Mouse (Mus musculus) midbrain, embryonic 14.5 days (tissue): ENCODE measurements at regions not wholly inside any gene's neighbourhood (a gene's known extent, or its start where the extent isn't known, plus 50 kb on each side); places are given as distances from the start of the nearest gene placed in this dataset.

Experiments used
- ATAC-seq: fragments of 200-750 bp; cut with Nextera tagmentation; 2 replicates; pipeline ENCODE4 v1.8.0; 2017; ENCODE audit warnings: moderate number of reproducible peaks, moderate library complexity; ENCODE audit not compliant: low FRiP score, low TSS enrichment
- DNase-seq: peaks from one replicate; pipeline ENCODE4 v3.0.0-alpha.2; 2015
- H3K27ac ChIP-seq: fragments of 300-500 bp; sonication (generic); replicated peaks from 2 replicates; pipeline ENCODE4 v1.5.1; 2014; ENCODE audit warnings: mild to moderate bottlenecking, low read depth, low read length, moderate library complexity
- H3K27me3 ChIP-seq: fragments of 300-500 bp; sonication (generic); 2 replicates; pipeline ENCODE4 v1.6.1; 2014; ENCODE audit warnings: low read length, control low read depth, mixed read lengths; ENCODE audit not compliant: control insufficient read depth, insufficient read depth
- H3K36me3 ChIP-seq: fragments of 300-500 bp; sonication (generic); 2 replicates; pipeline ENCODE4 v1.6.1; 2014; ENCODE audit warnings: low read length, control low read depth; ENCODE audit not compliant: control insufficient read depth, insufficient read depth
- H3K4me1 ChIP-seq: fragments of 300-500 bp; sonication (generic); 2 replicates; pipeline ENCODE4 v1.6.1; 2014; ENCODE audit warnings: mild to moderate bottlenecking, antibody characterized with exemption, low read length, control low read depth; ENCODE audit not compliant: control insufficient read depth, insufficient read depth
- H3K4me2 ChIP-seq: fragments of 300-500 bp; sonication (generic); 2 replicates; pipeline ENCODE4 v1.6.1; 2014; ENCODE audit warnings: mild to moderate bottlenecking, low read length, moderate library complexity
- H3K4me3 ChIP-seq: fragments of 300-500 bp; sonication (generic); replicated peaks from 2 replicates; pipeline ENCODE4 v1.5.1; 2014; ENCODE audit warnings: low read depth, low read length
- H3K9ac ChIP-seq: fragments of 300-500 bp; sonication (generic); replicated peaks from 2 replicates; pipeline ENCODE4 v1.6.1; 2014; ENCODE audit warnings: mild to moderate bottlenecking, low read length, moderate library complexity
- H3K9me3 ChIP-seq: fragments of 300-500 bp; sonication (generic); 2 replicates; pipeline ENCODE4 v1.6.1; 2016; ENCODE audit warnings: low read length, control low read depth, mixed read lengths; ENCODE audit not compliant: control insufficient read depth
- WGBS: fragments of 180-500 bp; shearing (Covaris S2); extraction: QIAGEN DNeasy Blood & Tissue Kit; methylation state at CpG from one replicate; pipeline ENCODE4 v1.1.7; 2014; 5-methylcytosine and 5-hydroxymethylcytosine counted together

DNA sequence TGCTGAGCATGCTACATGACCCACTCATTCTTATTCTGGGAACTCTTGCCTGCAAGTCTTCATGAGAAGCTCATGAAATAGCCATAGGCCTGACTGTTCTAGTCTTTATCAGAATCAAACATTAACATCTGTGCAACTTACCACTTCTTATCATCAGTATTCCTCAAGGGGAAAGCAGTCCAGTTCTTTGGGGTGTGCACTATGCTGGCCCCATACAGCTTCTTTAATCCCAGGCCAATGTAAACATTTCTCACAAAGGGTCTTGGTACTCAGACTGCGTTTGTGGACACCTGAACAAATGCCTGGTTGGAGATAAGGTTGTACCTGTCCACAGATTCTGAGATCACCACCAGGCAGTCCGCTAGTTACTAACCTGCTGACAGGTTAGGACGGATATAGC is 51.3 kb downstream of the 3110018I06Rik start:
- Histone ChIP-seq H3K27ac (no peak overlapping the region), H3K4me1 (no peaks in the 10 kb centered on the region), H3K36me3 (no peaks in the 10 kb centered on the region), H3K27me3 (no peaks in the 10 kb centered on the region), H3K4me2 (no peak overlapping the region), H3K9me3 (no peaks in the 10 kb centered on the region), H3K4me3 (no peak overlapping the region), H3K9ac (no peak overlapping the region)
- DNase-seq (no peak), ATAC-seq (no peak)
- WGBS = 87% methylated on average over 3 of the region's 3 CpGs

DNA sequence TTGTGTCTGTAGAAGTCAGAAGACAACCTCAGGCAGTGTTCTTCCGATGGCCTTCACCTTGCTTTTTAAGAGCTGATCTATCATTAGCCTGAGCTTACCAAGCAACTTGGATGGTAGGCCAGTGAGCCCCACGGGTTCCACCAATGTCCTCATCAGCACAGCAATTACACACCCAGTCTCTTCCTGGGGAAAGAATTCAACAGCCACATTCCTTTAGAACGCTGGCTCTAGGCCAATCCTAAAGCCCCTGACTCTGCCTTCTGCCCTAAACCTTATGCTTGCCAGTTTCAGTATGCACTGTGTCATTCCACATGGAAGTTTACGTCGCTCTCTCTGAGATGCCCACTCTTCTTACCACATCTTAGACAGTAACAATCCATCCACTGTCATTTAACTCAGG is 52.8 kb downstream of the 3110018I06Rik start:
- no peak overlapping the region for H3K4me3 ChIP-seq
- H3K9ac ChIP-seq = no peak overlapping the region
- H3K27ac ChIP-seq = no peak overlapping the region
- no peaks in the 10 kb centered on the region for H3K36me3 ChIP-seq
- no peak overlapping the region for H3K4me2 ChIP-seq
- H3K4me1 ChIP-seq = no peaks in the 10 kb centered on the region
- no peaks in the 10 kb centered on the region for H3K27me3 ChIP-seq
- DNase-seq = no peak
- H3K9me3 ChIP-seq = no peaks in the 10 kb centered on the region
- no peak for ATAC-seq
- 77% methylated on average over 5 of the region's 5 CpGs for WGBS

DNA sequence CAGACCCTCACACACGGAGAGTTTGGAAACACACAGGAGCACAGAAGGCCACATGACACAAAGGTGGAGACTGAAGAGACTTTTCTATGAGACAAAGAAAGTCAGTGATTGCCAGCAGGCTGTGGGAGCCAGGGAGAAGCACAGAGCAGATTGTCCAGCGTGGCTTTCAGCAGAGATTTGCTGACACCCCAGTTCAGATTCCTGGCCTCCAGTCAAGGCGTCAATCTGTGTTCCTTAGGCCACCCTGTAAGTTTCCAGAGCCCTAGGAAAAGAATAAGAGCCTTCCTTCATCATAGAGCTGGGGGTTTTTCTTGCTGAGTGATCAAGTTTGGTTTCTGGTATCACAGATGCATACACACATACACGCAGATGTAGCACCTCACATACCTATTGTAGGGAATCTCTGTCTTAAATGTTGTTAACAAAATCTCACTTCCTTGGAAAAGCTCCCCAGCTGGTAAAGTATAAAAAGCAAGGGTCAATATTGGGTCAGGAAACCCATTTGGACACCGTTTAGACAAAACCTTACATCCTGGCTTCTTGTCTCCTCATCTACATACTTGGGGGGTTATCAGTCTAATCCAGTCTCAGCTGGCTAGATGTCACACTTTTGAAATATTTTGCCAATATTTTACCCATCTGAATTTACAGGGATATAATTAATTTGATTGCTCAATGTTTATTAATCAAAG is 58.9 kb downstream of the 3110018I06Rik start:
- DNase-seq (peak; percentile 23), ATAC-seq (no peak)
- no peaks in the 10 kb centered on the region for H3K4me1 ChIP-seq
- H3K27ac ChIP-seq = no peak overlapping the region
- H3K36me3 ChIP-seq = no peaks in the 10 kb centered on the region
- H3K4me3 ChIP-seq = no peak overlapping the region
- H3K27me3 ChIP-seq = no peaks in the 10 kb centered on the region
- WGBS = 45% methylated on average over 5 of the region's 5 CpGs
- H3K9me3 ChIP-seq = no peaks in the 10 kb centered on the region
- H3K9ac ChIP-seq = no peak overlapping the region
- no peak overlapping the region for H3K4me2 ChIP-seq

DNA sequence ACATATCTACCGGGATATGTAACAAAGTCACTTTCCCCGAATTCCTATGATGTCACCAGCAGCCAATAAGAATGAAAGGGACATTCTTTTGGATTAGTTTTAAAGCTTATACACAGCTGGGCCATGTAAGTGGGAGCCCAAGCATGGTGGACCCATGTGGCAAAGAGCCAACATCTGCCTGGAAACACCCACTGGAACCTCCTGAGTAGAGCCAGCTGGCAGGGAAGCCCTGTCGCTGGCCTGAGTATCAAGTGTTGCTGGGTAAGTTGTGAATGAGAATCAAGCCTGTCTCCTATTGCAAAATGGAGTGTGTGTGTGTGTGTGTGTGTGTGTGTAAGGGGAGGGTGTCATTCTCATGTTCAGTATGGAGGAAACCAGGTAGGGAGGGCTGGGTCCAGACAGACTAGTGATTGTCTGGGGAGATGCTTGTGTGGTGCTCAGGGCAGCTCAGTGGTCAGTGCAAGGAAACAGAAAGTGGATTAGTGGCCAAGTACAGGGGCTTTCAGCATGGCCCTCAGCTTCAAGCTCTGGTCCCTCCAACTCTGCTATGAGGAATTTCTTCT is 59.5 kb downstream of the 3110018I06Rik start:
- ATAC-seq (no peak), DNase-seq (peak; percentile 55)
- H3K9ac ChIP-seq = no peak overlapping the region
- WGBS = 81% methylated on average over 3 of the region's 3 CpGs
- H3K4me3 ChIP-seq = no peak overlapping the region
- no peaks in the 10 kb centered on the region for H3K27me3 ChIP-seq
- H3K27ac ChIP-seq = no peak overlapping the region
- H3K4me1 ChIP-seq = no peaks in the 10 kb centered on the region
- H3K9me3 ChIP-seq = no peaks in the 10 kb centered on the region
- no peak overlapping the region for H3K4me2 ChIP-seq
- no peaks in the 10 kb centered on the region for H3K36me3 ChIP-seq

DNA sequence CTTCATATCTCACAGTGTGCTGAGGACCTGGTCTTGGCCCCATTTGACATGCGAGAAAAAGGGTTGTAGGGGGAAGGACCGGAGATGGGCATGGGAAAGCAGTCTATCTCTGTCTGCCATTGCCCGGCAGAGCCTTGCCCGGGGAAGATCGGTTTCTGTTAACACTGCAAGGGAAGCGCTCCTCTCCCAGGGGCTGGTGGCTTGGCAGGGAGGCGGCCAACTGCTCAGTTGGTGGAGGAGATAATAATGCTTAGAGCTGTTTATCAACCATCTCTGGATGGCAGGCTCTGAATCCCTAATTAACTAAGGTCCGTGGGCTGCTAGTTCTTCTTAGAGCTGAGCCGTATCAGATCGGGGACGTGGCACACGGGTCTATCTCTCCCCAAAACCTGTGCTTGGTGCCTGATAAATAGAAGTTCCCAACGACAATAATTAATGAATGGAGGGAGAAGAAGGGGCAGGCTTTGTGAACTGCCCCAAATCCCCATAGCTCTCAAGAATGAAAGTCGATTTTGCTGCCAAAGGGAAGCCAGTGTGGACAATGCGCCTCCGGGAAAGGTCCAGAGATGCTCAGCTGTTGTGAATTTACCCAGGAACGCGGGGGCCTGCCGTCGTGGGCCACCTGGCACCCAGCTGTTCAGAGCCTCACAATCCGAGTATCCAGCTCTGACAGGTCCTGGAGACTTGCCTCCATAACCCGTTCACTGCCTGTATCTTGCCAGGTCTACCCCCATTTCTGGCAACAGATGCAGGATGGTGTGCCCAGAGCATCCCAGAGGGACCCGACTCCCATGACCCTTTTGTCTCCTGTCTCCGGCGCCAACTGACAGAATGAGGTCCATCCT is 61.2 kb downstream of the 3110018I06Rik start:
- H3K9me3 ChIP-seq = no peaks in the 10 kb centered on the region
- H3K4me3 ChIP-seq = no peak overlapping the region
- H3K9ac ChIP-seq = no peak overlapping the region
- H3K4me1 ChIP-seq = no peaks in the 10 kb centered on the region
- no peaks in the 10 kb centered on the region for H3K36me3 ChIP-seq
- ATAC-seq (no peak), DNase-seq (peak; percentile 46)
- 70% methylated on average over 25 of the region's 25 CpGs for WGBS
- H3K4me2 ChIP-seq = no peak overlapping the region
- no peaks in the 10 kb centered on the region for H3K27me3 ChIP-seq
- H3K27ac ChIP-seq = 0 out of 2 replicates have a peak overlapping the region, but pooled peaks have one; percentile 13

DNA sequence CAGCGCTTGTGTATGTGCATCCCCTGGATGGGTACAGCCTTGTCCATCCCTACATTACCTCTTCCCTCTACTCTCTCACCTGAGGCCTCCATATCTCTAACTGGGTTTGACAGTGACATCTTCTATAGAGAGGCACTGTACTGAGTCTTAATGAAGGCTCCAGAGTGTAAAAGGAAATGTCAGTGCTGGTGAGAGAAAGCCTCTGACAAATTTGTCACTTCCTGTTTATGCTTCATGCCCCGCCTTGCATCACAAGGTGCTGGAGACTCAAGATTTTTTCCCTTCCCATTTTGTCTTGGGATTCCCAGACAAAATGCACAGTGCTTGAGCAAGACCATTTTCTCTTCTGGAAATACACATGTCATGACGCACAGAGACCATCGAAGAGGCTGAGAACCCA is 70.8 kb downstream of the 3110018I06Rik start:
- ATAC-seq = no peak

DNA sequence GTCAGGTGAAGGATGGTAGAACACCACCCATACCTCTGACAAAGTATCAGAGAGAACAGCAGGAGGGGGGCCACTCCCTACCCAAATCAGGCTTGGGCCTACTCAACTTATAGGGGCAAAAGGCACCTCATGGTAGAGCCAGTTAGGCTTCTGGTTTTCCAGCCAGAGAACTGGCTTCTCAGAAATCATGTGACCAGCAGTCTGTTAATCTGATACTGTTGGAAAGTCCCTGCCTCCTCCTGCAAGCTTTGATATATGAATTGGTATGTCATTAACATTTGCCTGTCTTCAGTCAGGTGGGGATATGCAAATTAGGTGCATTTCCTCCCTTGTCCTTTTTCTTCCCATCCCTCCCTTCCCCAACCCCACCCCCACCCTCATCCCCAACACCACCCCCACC is 71.7 kb downstream of the 3110018I06Rik start:
- Histone ChIP-seq H3K9me3 (no peaks in the 10 kb centered on the region), H3K4me2 (no peak overlapping the region), H3K4me1 (no peaks in the 10 kb centered on the region), H3K9ac (no peak overlapping the region), H3K4me3 (no peak overlapping the region), H3K36me3 (no peaks in the 10 kb centered on the region), H3K27ac (no peak overlapping the region), H3K27me3 (no peaks in the 10 kb centered on the region)
- DNase-seq (no peak), ATAC-seq (no peak)

More for the DNA sequence above, 70.8 kb downstream of the 3110018I06Rik start:
- H3K27ac ChIP-seq = no peak overlapping the region
- no peak overlapping the region for H3K9ac ChIP-seq
- H3K9me3 ChIP-seq = no peaks in the 10 kb centered on the region
- DNase-seq = no peak
- H3K4me2 ChIP-seq = no peak overlapping the region
- H3K4me1 ChIP-seq = no peaks in the 10 kb centered on the region
- WGBS = 96% methylated on average over 4 of the region's 4 CpGs
- H3K27me3 ChIP-seq = no peaks in the 10 kb centered on the region
- H3K4me3 ChIP-seq = no peak overlapping the region
- H3K36me3 ChIP-seq = no peaks in the 10 kb centered on the region

DNA sequence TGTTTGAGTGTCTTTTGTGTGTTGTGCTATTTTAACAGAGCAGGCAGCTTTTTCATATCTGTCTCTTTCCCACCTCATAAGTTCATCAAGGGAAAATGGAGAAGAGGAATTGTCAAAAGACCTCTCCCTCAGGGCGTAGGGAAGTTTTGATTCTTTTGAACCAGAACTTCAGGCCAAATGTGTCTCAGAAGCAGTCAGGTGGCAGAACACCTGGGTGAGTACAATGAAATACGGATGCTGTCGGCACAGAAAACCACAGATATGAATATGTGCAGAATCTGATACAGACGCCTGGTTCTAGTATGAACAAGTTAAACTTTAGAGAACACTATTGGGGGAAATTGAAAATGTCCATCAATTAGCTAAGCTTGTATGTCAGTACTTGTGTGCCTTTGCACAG is 84.2 kb downstream of the 3110018I06Rik start:
- no peak overlapping the region for H3K4me2 ChIP-seq
- no peaks in the 10 kb centered on the region for H3K9me3 ChIP-seq
- no peak overlapping the region for H3K9ac ChIP-seq
- no peaks in the 10 kb centered on the region for H3K36me3 ChIP-seq
- no peak for DNase-seq
- H3K27ac ChIP-seq = no peak overlapping the region
- 96% methylated on average over 4 of the region's 4 CpGs for WGBS
- no peak overlapping the region for H3K4me3 ChIP-seq
- H3K4me1 ChIP-seq = no peaks in the 10 kb centered on the region
- no peaks in the 10 kb centered on the region for H3K27me3 ChIP-seq
- ATAC-seq = no peak
